Mouse (Mus musculus) right cerebral cortex, postnatal 10 days (tissue): Measurements from ENCODE around the gene Armcx1.
"Not testable (repeated sequence)": the region's sequence is repeated elsewhere in the genome, so short reads cannot be mapped to it uniquely, and the experiment has no call there.

Source experiments
- DNase-seq, 2 experiments: peaks; one replicate each; pipeline ENCODE4 v3.0.0; 2021; ENCODE audit warnings: low spot score in 2 of 2

Gene Armcx1

GRCm38 (mm10) chrX:134757293-134757995 is 39.7 kb downstream of the Armcx1 start:
- peak in 1 of 2 experiments; percentile 27 for DNase-seq

GRCm38 (mm10) chrX:134763428-134764198 is 45.9 kb downstream of the Armcx1 start:
- DNase-seq: not testable (repeated sequence)
